In genomic region chr15:75116525-75116924, GRCm38 (mm10) we compare ENCODE assay signal across 18 mouse cellular contexts. TPM values are rescaled to one million over a fixed set of nuclear protein-coding genes. Genes with fewer than 3 reads are reported as not detected.
A peak's percentile ranks its signal among the peaks of the same experiment; 100 is the strongest.
DNase-seq lines count a peak whose midpoint lies in the region; ATAC-seq lines count a peak whose summit lies in the region.
"Had no signal": no experiment of that assay in that cellular context is flagged by ENCODE, and none has a peak within 500 bp of the region (broad histone marks: within the 10 kb centered on the region; RNA-seq: fewer than 3 reads in every experiment).

No protein-coding gene starts in this region.

- peak; percentile 91 for ATAC-seq in inflammation-experienced regulatory T-cells, adult 6 months
- ATAC-seq: intestine, embryonic 16.5 days; midbrain, embryonic 16.5 days had no signal

- peak; percentile 28 for DNase-seq in lung, postnatal 36 days
- DNase-seq in lung, postnatal 4 days, result no peak
- peak; percentile 77 to 81 for DNase-seq in spleen, postnatal 36 days (ENCODE audit: low spot score in 2 of 2)
- no peak for DNase-seq in yolk sac, embryonic 10.5 days (ENCODE audit: low spot score)
- DNase-seq in testis, postnatal 14 days (ENCODE audit: low spot score), result no peak
- no peak for DNase-seq in adrenal gland, adult 8-10 months
- no peak for DNase-seq in heart, adult 8-10 months (ENCODE audit: low spot score)
- DNase-seq: adrenal gland, postnatal 36 days; heart, postnatal 14 days; kidney, postnatal 4 days; layer of hippocampus, postnatal 36 days had no signal

RNA-seq across cellular contexts. Expression of gene Ly6c2, which starts 4.8 kb away (rescaled TPM):
- polyA plus RNA-seq in inflammation-experienced regulatory T-cells, adult 6 months (2017; shearing (Covaris generic)), result 10 to 100 TPM in 2 of 3 experiments, 1 to 10 TPM in 1; 9.1 to 23.1 (median 10.3) TPM
- total RNA-seq in adrenal gland, adult 8-10 months (2022), result 10 to 100 TPM in 1 of 4 experiments, 1 to 10 TPM in 3; 2.2 to 10.0 (median 3.1) TPM
- total RNA-seq in heart, adult 8-10 months (2022), result 1 to 10 TPM; 5.5 to 9.5 (median 6.9) TPM

RNA-seq across cellular contexts. Expression of gene Ly6g, which starts 38.5 kb away (rescaled TPM):
- polyA plus RNA-seq in inflammation-experienced regulatory T-cells, adult 6 months (2017; shearing (Covaris generic)), result not detected
- not detected for total RNA-seq in adrenal gland, adult 8-10 months (2022)
- total RNA-seq in heart, adult 8-10 months (2022), result not detected
- total RNA-seq: adrenal gland, postnatal 36 days; heart, adult 18-20 months; heart, postnatal 14 days; layer of hippocampus, postnatal 36 days had no signal
- polyA plus RNA-seq: limb, embryonic 13.5 days; lung, embryonic 15.5 days; midbrain, embryonic 16.5 days; neural tube, embryonic 15.5 days had no signal

Comparison
In these comparisons a context has a peak if more than half of its experiments do, and no peak if none do; other contexts are left out.
1. DNase-seq: peak in lung, postnatal 36 days (single experiment) and spleen, postnatal 36 days (2 of 2); none in lung, postnatal 4 days (0 of 2), yolk sac, embryonic 10.5 days (single experiment), testis, postnatal 14 days (single experiment), adrenal gland, adult 8-10 months (single experiment) and heart, adult 8-10 months (single experiment).